Mouse (Mus musculus): ENCODE results near the gene Fut7. TPM values are rescaled to one million over a fixed set of nuclear protein-coding genes. Genes with fewer than 3 reads are reported as not detected.

Fut7 gene
- polyA plus RNA-seq, 1 experiment from 2014 or later = not detected

GRCm38 (mm10) chr2:25465816-25466635 lies 43.0 kb downstream of the Fut7 start:
- Histone ChIP-seq H3K27me3 (no peaks in the 10 kb centered on the region), H3K9me3 (no peaks in the 10 kb centered on the region), H3K4me3 (replicated peaks) (no peak overlapping the region), H3K4me2 (replicated peaks) (no peak overlapping the region), H3K9ac (replicated peaks) (peak overlapping the region; percentile 25; the same call in 1 of the 2 replicates), H3K4me1 (replicated peaks) (peaks cover 41% of the 10 kb centered on the region), H3K27ac (peak overlapping the region; percentile 56), H3K36me3 (no peaks in the 10 kb centered on the region)
- WGBS = 39% methylated on average over 10 of the region's 10 CpGs
- no peak for ATAC-seq

GRCm38 (mm10) chr2:25467606-25468303 lies 44.7 kb downstream of the Fut7 start:
- H3K4me3 ChIP-seq (replicated peaks) = no peak overlapping the region
- no peaks in the 10 kb centered on the region for H3K36me3 ChIP-seq
- no peak overlapping the region for H3K4me2 ChIP-seq (replicated peaks)
- no peak overlapping the region for H3K9ac ChIP-seq (replicated peaks)
- no peak overlapping the region for H3K27ac ChIP-seq
- no peaks in the 10 kb centered on the region for H3K9me3 ChIP-seq
- peaks cover 35% of the 10 kb centered on the region for H3K4me1 ChIP-seq (replicated peaks)
- H3K27me3 ChIP-seq = no peaks in the 10 kb centered on the region
- ATAC-seq = no peak
- whole genome bisulfite sequencing = 75% methylated on average over 14 of the region's 14 CpGs

- ATAC-seq = peak; percentile 70
- no peak overlapping the region for H3K9ac ChIP-seq (replicated peaks)
- H3K4me3 ChIP-seq (replicated peaks) = no peak overlapping the region
- H3K4me2 ChIP-seq (replicated peaks) = no peak overlapping the region
- no peaks in the 10 kb centered on the region for H3K9me3 ChIP-seq
- 0 out of 2 replicates have a peak overlapping the region, but pooled peaks have one; percentile 36 for H3K27ac ChIP-seq
- WGBS = 75% methylated on average over 10 of the region's 10 CpGs
- peaks cover 35% of the 10 kb centered on the region for H3K4me1 ChIP-seq (replicated peaks)
- H3K27me3 ChIP-seq = no peaks in the 10 kb centered on the region
- no peaks in the 10 kb centered on the region for H3K36me3 ChIP-seq
Observed at GRCm38 (mm10) chr2:25468962-25469915, 46.2 kb downstream of the Fut7 start.

- ATAC-seq = no peak
- Histone ChIP-seq H3K9me3 (no peaks in the 10 kb centered on the region), H3K9ac (replicated peaks) (no peak within 1 kb of the TSS), H3K4me3 (replicated peaks) (no peak within 1 kb of the TSS), H3K4me1 (replicated peaks) (peaks cover 35% of the 10 kb centered on the region), H3K27ac (0 out of 2 replicates have a peak within 1 kb of the TSS, but pooled peaks have one; percentile 36), H3K36me3 (no peaks in the 10 kb centered on the region), H3K27me3 (no peaks in the 10 kb centered on the region), H3K4me2 (replicated peaks) (no peak within 1 kb of the TSS)
- 71% methylated on average over 6 of the region's 6 CpGs for WGBS
Observed at GRCm38 (mm10) chr2:25469969-25470368, 46.9 kb downstream of the Fut7 start, which contains the start of gene Ptgds. Gene Ptgds, minus strand, starts transcription at chr2:25470046.

DNA sequence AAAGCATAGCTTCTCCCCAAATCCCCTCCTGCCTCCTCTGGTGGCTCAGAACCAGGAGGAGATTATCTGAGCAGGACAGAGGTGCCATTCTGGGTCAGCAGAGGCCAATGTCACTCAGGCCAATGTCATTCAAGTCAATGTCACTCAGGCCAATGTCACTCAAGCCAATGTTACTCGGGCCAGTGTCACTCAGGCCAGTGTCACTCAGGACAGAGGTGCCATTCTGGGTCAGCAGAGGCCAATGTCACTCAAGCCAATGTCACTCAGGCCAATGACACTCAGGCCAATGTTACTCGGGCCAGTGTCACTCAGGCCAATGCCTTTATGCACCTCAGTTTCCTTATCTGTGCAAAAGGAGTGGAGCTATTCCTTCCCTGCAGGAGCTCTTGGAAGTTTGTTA lies 49.5 kb downstream of the Fut7 start:
- Histone ChIP-seq H3K4me1 (replicated peaks) (peaks cover 16% of the 10 kb centered on the region), H3K27ac (no peak overlapping the region), H3K36me3 (no peaks in the 10 kb centered on the region), H3K4me3 (replicated peaks) (no peak overlapping the region), H3K9ac (replicated peaks) (no peak overlapping the region), H3K9me3 (no peaks in the 10 kb centered on the region), H3K27me3 (no peaks in the 10 kb centered on the region), H3K4me2 (replicated peaks) (no peak overlapping the region)
- 70% methylated on average over 2 of the region's 2 CpGs for WGBS
- ATAC-seq = no peak

Small RNA genes lying within 50 kb of the gene (microRNA-seq; reads per million reads assigned to microRNA genes)
- gene Mir3087 = not detected

Other genes with a start within 250 kb of the Fut7 start
- 26.8 and 33.9 TPM in 2 replicates for gene Nrarp, start 242.5 kb upstream of the Fut7 start, polyA plus RNA-seq (2015; fragmentation: Nextera tagmentation; extraction: Ambion mirVana)
- gene Tor4a, start 226.4 kb upstream of the Fut7 start, polyA plus RNA-seq (2015; fragmentation: Nextera tagmentation; extraction: Ambion mirVana) = 1.1 and 1.2 TPM in 2 replicates
- gene Nelfb, start 211.8 kb upstream of the Fut7 start, polyA plus RNA-seq (2015; fragmentation: Nextera tagmentation; extraction: Ambion mirVana) = 113 and 117 TPM in 2 replicates
- not detected in 2 replicates for gene Stpg3, start 208.6 kb upstream of the Fut7 start, polyA plus RNA-seq (2015; fragmentation: Nextera tagmentation; extraction: Ambion mirVana)
- 0.89 TPM in 1 of 2 replicates, not detected in the other for gene Fam166a, start 204.5 kb upstream of the Fut7 start, polyA plus RNA-seq (2015; fragmentation: Nextera tagmentation; extraction: Ambion mirVana)
- 362 and 392 TPM in 2 replicates for gene Tubb4b, start 198.6 kb upstream of the Fut7 start, polyA plus RNA-seq (2015; fragmentation: Nextera tagmentation; extraction: Ambion mirVana)
- not detected in 2 replicates for gene Slc34a3, start 188.9 kb upstream of the Fut7 start, polyA plus RNA-seq (2015; fragmentation: Nextera tagmentation; extraction: Ambion mirVana)
- gene Rnf224, start 186.5 kb upstream of the Fut7 start, polyA plus RNA-seq (2015; fragmentation: Nextera tagmentation; extraction: Ambion mirVana) = not detected in 2 replicates
- gene Rnf208, start 181.0 kb upstream of the Fut7 start, polyA plus RNA-seq (2015; fragmentation: Nextera tagmentation; extraction: Ambion mirVana) = 64.5 and 73.2 TPM in 2 replicates
- gene Cysrt1, start 180.8 kb upstream of the Fut7 start, polyA plus RNA-seq (2015; fragmentation: Nextera tagmentation; extraction: Ambion mirVana) = not detected in 2 replicates
- 4.9 and 5.1 TPM in 2 replicates for gene AL732309.1, start 176.4 kb upstream of the Fut7 start, polyA plus RNA-seq (2015; fragmentation: Nextera tagmentation; extraction: Ambion mirVana)
- 18.6 and 19.6 TPM in 2 replicates for gene Tmem203, start 167.8 kb upstream of the Fut7 start, polyA plus RNA-seq (2015; fragmentation: Nextera tagmentation; extraction: Ambion mirVana)
- 11.4 and 13.3 TPM in 2 replicates for gene Tprn, start 160.6 kb upstream of the Fut7 start, polyA plus RNA-seq (2015; fragmentation: Nextera tagmentation; extraction: Ambion mirVana)
- 205 and 216 TPM in 2 replicates for gene Ssna1, start 150.8 kb upstream of the Fut7 start, polyA plus RNA-seq (2015; fragmentation: Nextera tagmentation; extraction: Ambion mirVana)
- gene Anapc2, start 150.8 kb upstream of the Fut7 start, polyA plus RNA-seq (2015; fragmentation: Nextera tagmentation; extraction: Ambion mirVana) = 147 and 149 TPM in 2 replicates
- not detected in 2 replicates for gene Tmem210, start 135.1 kb upstream of the Fut7 start, polyA plus RNA-seq (2015; fragmentation: Nextera tagmentation; extraction: Ambion mirVana)
- gene Lrrc26, start 133.4 kb upstream of the Fut7 start, polyA plus RNA-seq (2015; fragmentation: Nextera tagmentation; extraction: Ambion mirVana) = 0.27 TPM in 1 of 2 replicates, not detected in the other
- gene Grin1, start 104.1 kb upstream of the Fut7 start, polyA plus RNA-seq (2015; fragmentation: Nextera tagmentation; extraction: Ambion mirVana) = 17.5 and 19.0 TPM in 2 replicates
- 60.0 and 66.4 TPM in 2 replicates for gene Man1b1, start 90.9 kb upstream of the Fut7 start, polyA plus RNA-seq (2015; fragmentation: Nextera tagmentation; extraction: Ambion mirVana)
- gene Dpp7, start 66.9 kb upstream of the Fut7 start, polyA plus RNA-seq (2015; fragmentation: Nextera tagmentation; extraction: Ambion mirVana) = 19.9 and 23.7 TPM in 2 replicates
- gene Uap1l1, start 57.6 kb upstream of the Fut7 start, polyA plus RNA-seq (2015; fragmentation: Nextera tagmentation; extraction: Ambion mirVana) = 3.9 and 4.4 TPM in 2 replicates
- gene Sapcd2, start 50.9 kb upstream of the Fut7 start, polyA plus RNA-seq (2015; fragmentation: Nextera tagmentation; extraction: Ambion mirVana) = 23.1 and 25.5 TPM in 2 replicates
- 0.62 and 1.0 TPM in 2 replicates for gene Entpd2, start 27.4 kb upstream of the Fut7 start, polyA plus RNA-seq (2015; fragmentation: Nextera tagmentation; extraction: Ambion mirVana)
- 380 and 389 TPM in 2 replicates for gene Npdc1, start 23.9 kb upstream of the Fut7 start, polyA plus RNA-seq (2015; fragmentation: Nextera tagmentation; extraction: Ambion mirVana)
- gene Abca2, start 5.4 kb downstream of the Fut7 start, polyA plus RNA-seq (2015; fragmentation: Nextera tagmentation; extraction: Ambion mirVana) = 10.2 and 11.1 TPM in 2 replicates
- 2.7 and 4.0 TPM in 2 replicates for gene Clic3, start 33.6 kb downstream of the Fut7 start, polyA plus RNA-seq (2015; fragmentation: Nextera tagmentation; extraction: Ambion mirVana)
- 85.7 and 92.1 TPM in 2 replicates for gene Paxx, start 37.8 kb downstream of the Fut7 start, polyA plus RNA-seq (2015; fragmentation: Nextera tagmentation; extraction: Ambion mirVana)
- gene Ptgds, start 46.8 kb downstream of the Fut7 start, polyA plus RNA-seq (2015; fragmentation: Nextera tagmentation; extraction: Ambion mirVana) = 48.6 and 80.5 TPM in 2 replicates
- not detected in 2 replicates for gene Lcn12, start 70.6 kb downstream of the Fut7 start, polyA plus RNA-seq (2015; fragmentation: Nextera tagmentation; extraction: Ambion mirVana)
- 120 and 122 TPM in 2 replicates for gene Fbxw5, start 77.5 kb downstream of the Fut7 start, polyA plus RNA-seq (2015; fragmentation: Nextera tagmentation; extraction: Ambion mirVana)
- gene C8g, start 78.5 kb downstream of the Fut7 start, polyA plus RNA-seq (2015; fragmentation: Nextera tagmentation; extraction: Ambion mirVana) = 5.6 and 7.2 TPM in 2 replicates
- 22.9 and 24.1 TPM in 2 replicates for gene Traf2, start 123.7 kb downstream of the Fut7 start, polyA plus RNA-seq (2015; fragmentation: Nextera tagmentation; extraction: Ambion mirVana)
- 387 and 406 TPM in 2 replicates for gene Edf1, start 134.6 kb downstream of the Fut7 start, polyA plus RNA-seq (2015; fragmentation: Nextera tagmentation; extraction: Ambion mirVana)
- gene Mamdc4, start 151.6 kb downstream of the Fut7 start, polyA plus RNA-seq (2015; fragmentation: Nextera tagmentation; extraction: Ambion mirVana) = 3.2 and 6.8 TPM in 2 replicates
- 190 and 193 TPM in 2 replicates for gene Phpt1, start 152.0 kb downstream of the Fut7 start, polyA plus RNA-seq (2015; fragmentation: Nextera tagmentation; extraction: Ambion mirVana)
- 3.5 and 5.7 TPM in 2 replicates for gene Ajm1, start 158.5 kb downstream of the Fut7 start, polyA plus RNA-seq (2015; fragmentation: Nextera tagmentation; extraction: Ambion mirVana)
- 67.2 and 75.9 TPM in 2 replicates for gene Rabl6, start 185.3 kb downstream of the Fut7 start, polyA plus RNA-seq (2015; fragmentation: Nextera tagmentation; extraction: Ambion mirVana)
- gene Ccdc183, start 194.4 kb downstream of the Fut7 start, polyA plus RNA-seq (2015; fragmentation: Nextera tagmentation; extraction: Ambion mirVana) = 0.24 and 0.47 TPM in 2 replicates
- 27.5 and 32.3 TPM in 2 replicates for gene Tmem141, start 198.7 kb downstream of the Fut7 start, polyA plus RNA-seq (2015; fragmentation: Nextera tagmentation; extraction: Ambion mirVana)
- gene Fcna, start 204.8 kb downstream of the Fut7 start, polyA plus RNA-seq (2015; fragmentation: Nextera tagmentation; extraction: Ambion mirVana) = 1.1 and 1.8 TPM in 2 replicates
- not detected in 2 replicates for gene Lcn8, start 229.9 kb downstream of the Fut7 start, polyA plus RNA-seq (2015; fragmentation: Nextera tagmentation; extraction: Ambion mirVana)
- not detected in 2 replicates for gene Lcn5, start 234.7 kb downstream of the Fut7 start, polyA plus RNA-seq (2015; fragmentation: Nextera tagmentation; extraction: Ambion mirVana)